Mouse (Mus musculus) lung, embryonic 16.5 days (tissue): ENCODE results near the gene Crispld2. TPM values are rescaled to one million over a fixed set of nuclear protein-coding genes. Genes with fewer than 3 reads are reported as not detected.

Experiments
- ATAC-seq: fragments of 200-750 bp; cut with Nextera tagmentation; 2 replicates; pipeline ENCODE4 v1.8.0; 2017; ENCODE audit warnings: low read depth, mild to moderate bottlenecking, moderate library complexity
- H3K27ac ChIP-seq: fragments of 300-500 bp; sonication (generic); 2 replicates; pipeline ENCODE4 v1.5.1; 2014; ENCODE audit warnings: mild to moderate bottlenecking, control low read depth, low read length
- H3K27me3 ChIP-seq: fragments of 300-500 bp; sonication (generic); 2 replicates; pipeline ENCODE4 v1.6.1; 2014; ENCODE audit warnings: low read depth, low read length, mixed read lengths; ENCODE audit not compliant: control insufficient read depth, insufficient read depth
- H3K36me3 ChIP-seq: fragments of 300-500 bp; sonication (generic); 2 replicates; pipeline ENCODE4 v1.6.1; 2014; ENCODE audit warnings: low read length; ENCODE audit not compliant: control insufficient read depth, insufficient read depth
- H3K4me1 ChIP-seq: fragments of 300-500 bp; sonication (generic); replicated peaks from 2 replicates; pipeline ENCODE4 v1.6.1; 2014; ENCODE audit warnings: low read length, mixed read lengths; ENCODE audit not compliant: control insufficient read depth, insufficient read depth
- H3K4me2 ChIP-seq: fragments of 300-500 bp; sonication (generic); 2 replicates; pipeline ENCODE4 v1.6.1; 2014; ENCODE audit warnings: low read depth, low read length, control low read depth
- H3K4me3 ChIP-seq: fragments of 300-500 bp; sonication (generic); 2 replicates; pipeline ENCODE4 v1.5.1; 2014; ENCODE audit warnings: mild to moderate bottlenecking, low read length, control low read depth
- H3K9ac ChIP-seq: fragments of 300-500 bp; sonication (generic); 2 replicates; pipeline ENCODE4 v1.6.1; 2014; ENCODE audit warnings: low read length, control low read depth
- H3K9me3 ChIP-seq: fragments of 300-500 bp; sonication (generic); 2 replicates; pipeline ENCODE4 v1.6.1; 2016; ENCODE audit warnings: low read length; ENCODE audit not compliant: control insufficient read depth
- WGBS: fragments of 180-500 bp; shearing (Covaris S2); extraction: QIAGEN DNeasy Blood & Tissue Kit; methylation state at CpG from one replicate; pipeline ENCODE4 v1.1.7; 2014; 5-methylcytosine and 5-hydroxymethylcytosine counted together
- polyA plus RNA-seq: library from polyadenylated mRNA; unstranded; fragments of >200 nt; fragmentation: Nextera tagmentation; extraction: Ambion mirVana; gene quantifications from 2 replicates; pipeline ENCODE4 v1.2.1, GENCODE M21; 2015

Crispld2 gene
- polyA plus RNA-seq, 1 experiment from 2014 or later, result 9.3 TPM

GRCm38 (mm10) chr8:120045471-120045870 is 53.2 kb downstream of the Crispld2 start:
- 50% methylated on average over 5 of the region's 5 CpGs for WGBS
- no peak for ATAC-seq
- H3K9me3 ChIP-seq, result no peaks in the 10 kb centered on the region

GRCm38 (mm10) chr8:120046258-120047020 is 54.2 kb downstream of the Crispld2 start:
- WGBS, result 48% methylated on average over 14 of the region's 14 CpGs
- peak; percentile 67 for ATAC-seq
- peaks cover 8% of the 10 kb centered on the region for H3K4me1 ChIP-seq

More at GRCm38 (mm10) chr8:120045471-120045870, 53.2 kb downstream of the Crispld2 start:
- Histone ChIP-seq H3K36me3 (no peaks in the 10 kb centered on the region), H3K27me3 (no peaks in the 10 kb centered on the region), H3K4me3 (no peak overlapping the region), H3K4me1 (peaks cover 16% of the 10 kb centered on the region), H3K9ac (no peak overlapping the region), H3K27ac (no peak overlapping the region), H3K4me2 (no peak overlapping the region)

GRCm38 (mm10) chr8:120049949-120050348 is 57.7 kb downstream of the Crispld2 start:
- no peak overlapping the region for H3K4me2 ChIP-seq
- WGBS, result 80% methylated on average over 13 of the region's 13 CpGs
- no peaks in the 10 kb centered on the region for H3K9me3 ChIP-seq
- ATAC-seq, result no peak
- no peaks in the 10 kb centered on the region for H3K36me3 ChIP-seq
- H3K9ac ChIP-seq, result no peak overlapping the region
- H3K4me3 ChIP-seq, result no peak overlapping the region
- H3K27me3 ChIP-seq, result no peaks in the 10 kb centered on the region
- peaks cover 8% of the 10 kb centered on the region for H3K4me1 ChIP-seq
- H3K27ac ChIP-seq, result no peak overlapping the region

More at GRCm38 (mm10) chr8:120046258-120047020, 54.2 kb downstream of the Crispld2 start:
- no peak overlapping the region for H3K4me3 ChIP-seq
- H3K27me3 ChIP-seq, result no peaks in the 10 kb centered on the region
- H3K36me3 ChIP-seq, result no peaks in the 10 kb centered on the region
- H3K9ac ChIP-seq, result no peak overlapping the region
- H3K27ac ChIP-seq, result peak overlapping the region; percentile 55
- no peaks in the 10 kb centered on the region for H3K9me3 ChIP-seq
- no peak overlapping the region for H3K4me2 ChIP-seq

- Histone ChIP-seq H3K4me1 (peaks cover 8% of the 10 kb centered on the region), H3K4me3 (no peak overlapping the region), H3K36me3 (no peaks in the 10 kb centered on the region), H3K27ac (no peak overlapping the region), H3K9ac (no peak overlapping the region), H3K27me3 (no peaks in the 10 kb centered on the region), H3K9me3 (no peaks in the 10 kb centered on the region), H3K4me2 (no peak overlapping the region)
- no peak for ATAC-seq
- WGBS, result 71% methylated on average over 10 of the region's 10 CpGs
Observed at GRCm38 (mm10) chr8:120050376-120050775, 58.1 kb downstream of the Crispld2 start.

- 44% methylated on average over 4 of the region's 4 CpGs for WGBS
- Histone ChIP-seq H3K27me3 (no peaks in the 10 kb centered on the region), H3K4me1 (peaks cover 8% of the 10 kb centered on the region), H3K4me3 (no peak overlapping the region), H3K9ac (no peak overlapping the region), H3K4me2 (no peak overlapping the region), H3K36me3 (no peaks in the 10 kb centered on the region), H3K9me3 (no peaks in the 10 kb centered on the region), H3K27ac (no peak overlapping the region)
- ATAC-seq, result no peak
Observed at GRCm38 (mm10) chr8:120051006-120051405, 58.8 kb downstream of the Crispld2 start.

- peaks cover under 1% of the 10 kb centered on the region; the same call in 1 of the 2 replicates for H3K4me1 ChIP-seq
- no peaks in the 10 kb centered on the region for H3K36me3 ChIP-seq
- no peaks in the 10 kb centered on the region for H3K27me3 ChIP-seq
- no peak for ATAC-seq
- H3K9ac ChIP-seq, result no peak overlapping the region
- H3K4me3 ChIP-seq, result no peak overlapping the region
- WGBS, result 81% methylated on average over 4 of the region's 4 CpGs
- no peaks in the 10 kb centered on the region for H3K9me3 ChIP-seq
- H3K4me2 ChIP-seq, result no peak overlapping the region
- H3K27ac ChIP-seq, result no peak overlapping the region
Observed at GRCm38 (mm10) chr8:120051908-120052307, 59.7 kb downstream of the Crispld2 start.

- Histone ChIP-seq H3K9ac (no peak overlapping the region), H3K27ac (no peak overlapping the region), H3K4me3 (no peak overlapping the region), H3K9me3 (no peaks in the 10 kb centered on the region), H3K4me2 (no peak overlapping the region), H3K36me3 (no peaks in the 10 kb centered on the region), H3K27me3 (no peaks in the 10 kb centered on the region), H3K4me1 (no peaks in the 10 kb centered on the region; the same call in 1 of the 2 replicates)
- no peak for ATAC-seq
- WGBS, result 59% methylated on average over 8 of the region's 8 CpGs
Observed at GRCm38 (mm10) chr8:120052318-120052717, 60.1 kb downstream of the Crispld2 start.

- WGBS, result 85% methylated on average over 3 of the region's 3 CpGs
- no peak overlapping the region for H3K27ac ChIP-seq
- ATAC-seq, result no peak
Observed at GRCm38 (mm10) chr8:120054833-120055232, 62.6 kb downstream of the Crispld2 start.

GRCm38 (mm10) chr8:120057078-120057477 is 64.8 kb downstream of the Crispld2 start:
- WGBS, result 43% methylated on average over 2 of the region's 2 CpGs
- ATAC-seq, result no peak
- Histone ChIP-seq H3K4me3 (no peak overlapping the region), H3K36me3 (no peaks in the 10 kb centered on the region), H3K9ac (no peak overlapping the region), H3K27me3 (no peaks in the 10 kb centered on the region), H3K9me3 (no peaks in the 10 kb centered on the region), H3K4me1 (no peaks in the 10 kb centered on the region), H3K27ac (no peak overlapping the region), H3K4me2 (no peak overlapping the region)

More at GRCm38 (mm10) chr8:120054833-120055232, 62.6 kb downstream of the Crispld2 start:
- no peaks in the 10 kb centered on the region for H3K36me3 ChIP-seq
- H3K9ac ChIP-seq, result no peak overlapping the region
- no peaks in the 10 kb centered on the region for H3K9me3 ChIP-seq
- no peak overlapping the region for H3K4me2 ChIP-seq
- no peaks in the 10 kb centered on the region; the same call in 1 of the 2 replicates for H3K4me1 ChIP-seq
- no peak overlapping the region for H3K4me3 ChIP-seq
- no peaks in the 10 kb centered on the region for H3K27me3 ChIP-seq
